Mouse (Mus musculus) ES-Bruce4 (cell line): Measurements from ENCODE around the gene Ctnna3. TPM values are rescaled to one million over a fixed set of nuclear protein-coding genes. Genes with fewer than 3 reads are reported as not detected.
"Not testable (repeated sequence)": the region's sequence is repeated elsewhere in the genome, so short reads cannot be mapped to it uniquely, and the experiment has no call there.

Experiments
- H3K27ac ChIP-seq: 2 replicates; pipeline ENCODE4 v1.5.1; 2012; ENCODE audit warnings: low read length, inconsistent platforms; ENCODE audit not compliant: insufficient read depth
- H3K27me3 ChIP-seq: 2 replicates; pipeline ENCODE4 v1.6.1; 2012; ENCODE audit warnings: mild to moderate bottlenecking, low read length, inconsistent platforms; ENCODE audit not compliant: control insufficient read depth, poor library complexity, insufficient read depth, severe bottlenecking
- H3K36me3 ChIP-seq: 2 replicates; pipeline ENCODE4 v1.6.1; 2012; ENCODE audit warnings: inconsistent platforms, mild to moderate bottlenecking, low read length, moderate library complexity; ENCODE audit not compliant: control insufficient read depth, poor library complexity, insufficient read depth, severe bottlenecking
- H3K4me1 ChIP-seq: one replicate; pipeline ENCODE4 v1.8.1; 2011; ENCODE audit warnings: low read length; ENCODE audit not compliant: control insufficient read depth, insufficient read depth
- H3K4me3 ChIP-seq: 2 replicates; pipeline ENCODE4 v1.5.1; 2011; ENCODE audit warnings: low read depth, mild to moderate bottlenecking, low read length
- H3K9ac ChIP-seq: 2 replicates; pipeline ENCODE4 v1.6.1; 2012; ENCODE audit warnings: low read depth, mild to moderate bottlenecking, inconsistent platforms; ENCODE audit not compliant: poor library complexity, severe bottlenecking
- H3K9me3 ChIP-seq: replicated peaks from 2 replicates; pipeline ENCODE4 v1.6.1; 2012; ENCODE audit warnings: mild to moderate bottlenecking, low read length, inconsistent platforms; ENCODE audit not compliant: control insufficient read depth, poor library complexity, insufficient read depth, severe bottlenecking
- CTCF ChIP-seq: IDR thresholded peaks from one replicate; pipeline ENCODE4 v1.8.1; 2011; ENCODE audit warnings: low read depth, low read length
- EP300 ChIP-seq: IDR thresholded peaks from 2 replicates; pipeline ENCODE4 v1.6.1; 2011; ENCODE audit warnings: low read depth, low read length; ENCODE audit not compliant: insufficient read depth
- POLR2A ChIP-seq: IDR thresholded peaks from one replicate; pipeline ENCODE4 v1.8.1; 2011; ENCODE audit warnings: low read length; ENCODE audit not compliant: insufficient read depth
- polyA plus RNA-seq: library from polyadenylated mRNA; stranded (reverse); fragments of >200 nt; gene quantifications from 2 replicates; pipeline ENCODE4 v1.2.4, GENCODE M21; 2011; ENCODE audit warnings: low read depth; ENCODE audit not compliant: missing spikeins, insufficient read depth, insufficient read length

Gene Ctnna3
- polyA plus RNA-seq, 1 experiment = not detected

DNA sequence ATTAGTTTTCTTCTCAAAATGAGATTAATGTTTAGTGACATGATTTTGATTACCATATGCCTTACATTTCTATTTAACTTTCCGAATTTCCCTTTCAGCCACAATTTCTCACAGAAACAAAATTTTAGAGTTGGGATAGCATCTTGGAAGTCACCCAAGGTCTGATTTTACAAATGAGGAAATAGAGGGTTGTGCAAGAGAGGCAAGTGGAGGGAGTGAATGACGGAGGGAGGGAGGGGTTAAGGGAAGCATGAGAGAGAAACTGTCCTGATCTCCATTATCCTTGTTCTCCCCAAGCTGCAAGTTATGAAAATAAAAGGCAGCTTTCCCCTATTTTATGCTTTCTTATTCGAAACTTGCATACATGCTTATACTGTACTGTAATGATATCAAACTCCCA is 943.4 kb downstream of the Ctnna3 start:
- Histone ChIP-seq H3K4me3 (no peak overlapping the region), H3K27me3 (no peaks in the 10 kb centered on the region), H3K9me3 (no peaks in the 10 kb centered on the region), H3K4me1 (no peaks in the 10 kb centered on the region), H3K9ac (no peak overlapping the region), H3K36me3 (no peaks in the 10 kb centered on the region), H3K27ac (no peak overlapping the region)
- TF ChIP-seq EP300 = no peak
- no peak for TF ChIP-seq POLR2A
- TF ChIP-seq CTCF = no peak

DNA sequence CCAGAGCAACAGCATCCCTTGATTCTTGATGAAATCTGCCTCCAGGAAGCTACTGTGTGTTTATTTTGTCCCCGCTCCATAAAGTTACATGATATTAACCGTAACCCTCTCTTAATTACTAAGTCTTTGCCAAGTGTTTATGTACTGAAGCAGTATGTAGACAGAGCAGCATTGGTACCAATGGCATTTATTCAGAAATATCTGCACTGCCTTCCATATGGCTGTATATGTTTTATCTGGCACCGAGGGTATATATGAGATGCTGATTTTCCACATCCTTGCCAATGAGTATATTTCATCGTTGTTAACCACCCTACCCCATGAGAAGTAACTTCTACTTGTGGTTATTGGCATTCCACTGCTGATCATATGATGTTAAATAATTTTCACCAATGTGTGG is 947.9 kb downstream of the Ctnna3 start:
- Histone ChIP-seq H3K4me1 (no peaks in the 10 kb centered on the region), H3K27me3 (no peaks in the 10 kb centered on the region), H3K4me3 (no peak overlapping the region), H3K9ac (no peak overlapping the region), H3K27ac (no peak overlapping the region), H3K9me3 (no peaks in the 10 kb centered on the region), H3K36me3 (no peaks in the 10 kb centered on the region)
- TF ChIP-seq EP300 (no peak), POLR2A (no peak), CTCF (no peak)

DNA sequence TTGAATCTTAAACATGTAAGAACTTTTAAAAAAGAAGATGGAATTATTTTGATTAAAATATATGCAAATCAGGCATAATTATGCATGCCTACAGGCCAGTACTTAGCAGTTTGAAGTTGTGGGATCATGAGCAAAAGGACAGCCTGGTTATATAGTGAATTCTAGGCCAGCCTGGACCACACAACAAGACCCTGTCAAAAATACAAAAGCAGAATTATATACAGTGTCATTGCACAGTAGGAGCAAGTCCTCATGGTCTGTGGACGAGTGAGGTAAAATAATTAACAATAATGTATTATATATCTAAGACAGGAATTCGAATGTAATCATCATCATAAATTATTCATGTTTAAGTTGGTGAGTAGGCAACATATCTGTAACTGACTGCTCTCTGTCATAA is 966.7 kb downstream of the Ctnna3 start:
- no peaks in the 10 kb centered on the region for H3K27me3 ChIP-seq
- no peaks in the 10 kb centered on the region for H3K36me3 ChIP-seq
- H3K4me1 ChIP-seq = no peaks in the 10 kb centered on the region
- no peak overlapping the region for H3K4me3 ChIP-seq
- H3K9me3 ChIP-seq = no peaks in the 10 kb centered on the region
- no peak overlapping the region for H3K9ac ChIP-seq
- H3K27ac ChIP-seq = no peak overlapping the region
- TF ChIP-seq POLR2A = no peak
- no peak for TF ChIP-seq EP300
- no peak for TF ChIP-seq CTCF

DNA sequence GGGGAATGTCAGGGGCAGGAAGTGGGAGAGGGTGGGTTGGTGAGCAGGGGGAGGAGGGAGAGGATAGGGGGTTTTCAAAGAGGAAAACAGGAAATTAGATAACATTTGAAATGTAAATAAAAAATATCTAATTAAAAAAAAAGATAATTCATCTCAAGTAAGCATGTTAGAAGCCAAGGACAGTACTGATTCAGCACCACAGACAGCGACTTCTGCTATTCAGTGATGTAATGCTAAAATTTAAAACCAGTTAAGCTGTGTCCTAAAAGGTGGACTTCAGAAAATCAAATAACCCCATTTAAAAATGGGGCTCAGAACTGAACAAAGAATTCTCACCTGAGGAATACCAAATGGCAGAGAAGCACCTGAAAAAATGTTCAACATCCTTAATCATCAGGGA is 988.5 kb downstream of the Ctnna3 start:
- not testable (repeated sequence) for H3K36me3 ChIP-seq, H3K27me3 ChIP-seq, H3K27ac ChIP-seq, H3K4me1 ChIP-seq, H3K9me3 ChIP-seq, H3K4me3 ChIP-seq, H3K9ac ChIP-seq

- H3K27ac ChIP-seq = no peak overlapping the region
- no peak overlapping the region for H3K4me3 ChIP-seq
- no peaks in the 10 kb centered on the region; the same call in 1 of the 2 replicates for H3K27me3 ChIP-seq
- H3K36me3 ChIP-seq = no peaks in the 10 kb centered on the region
- H3K9ac ChIP-seq = no peak overlapping the region
- H3K4me1 ChIP-seq = no peaks in the 10 kb centered on the region
- H3K9me3 ChIP-seq = no peaks in the 10 kb centered on the region
- TF ChIP-seq POLR2A = no peak
- no peak for TF ChIP-seq CTCF
- TF ChIP-seq EP300 = no peak
Measured at GRCm38 (mm10) chr10:64438736-64439135, 1008.8 kb downstream of the Ctnna3 start.

GRCm38 (mm10) chr10:64448624-64449023 is 1018.7 kb downstream of the Ctnna3 start:
- TF ChIP-seq CTCF (no peak), EP300 (no peak), POLR2A (no peak)
- H3K27ac ChIP-seq = no peak overlapping the region
- no peak overlapping the region for H3K9ac ChIP-seq
- no peaks in the 10 kb centered on the region for H3K4me1 ChIP-seq
- H3K9me3 ChIP-seq = no peaks in the 10 kb centered on the region
- H3K4me3 ChIP-seq = no peak overlapping the region
- H3K27me3 ChIP-seq = no peaks in the 10 kb centered on the region; the same call in 1 of the 2 replicates
- no peaks in the 10 kb centered on the region for H3K36me3 ChIP-seq
